Mouse (Mus musculus) thymus, adult 2 months (tissue): ENCODE data around the gene Gm21988.

Experiments used
- CTCF ChIP-seq: fragments of 200-500 bp; IDR thresholded peaks from 2 replicates; pipeline ENCODE4 v1.5.1; 2012; ENCODE audit warnings: mild to moderate bottlenecking, control low read depth, low read length, moderate library complexity, borderline replicate concordance; ENCODE audit not compliant: control insufficient read depth, poor library complexity, insufficient read depth; ENCODE audit errors: extremely low read depth
- POLR2A ChIP-seq: fragments of 200-500 bp; IDR thresholded peaks from 2 replicates; pipeline ENCODE4 v1.6.1; 2012; ENCODE audit warnings: mild to moderate bottlenecking, low read length, control low read depth, moderate library complexity; ENCODE audit not compliant: control insufficient read depth, poor library complexity, insufficient read depth; ENCODE audit errors: extremely low read depth

DNA sequence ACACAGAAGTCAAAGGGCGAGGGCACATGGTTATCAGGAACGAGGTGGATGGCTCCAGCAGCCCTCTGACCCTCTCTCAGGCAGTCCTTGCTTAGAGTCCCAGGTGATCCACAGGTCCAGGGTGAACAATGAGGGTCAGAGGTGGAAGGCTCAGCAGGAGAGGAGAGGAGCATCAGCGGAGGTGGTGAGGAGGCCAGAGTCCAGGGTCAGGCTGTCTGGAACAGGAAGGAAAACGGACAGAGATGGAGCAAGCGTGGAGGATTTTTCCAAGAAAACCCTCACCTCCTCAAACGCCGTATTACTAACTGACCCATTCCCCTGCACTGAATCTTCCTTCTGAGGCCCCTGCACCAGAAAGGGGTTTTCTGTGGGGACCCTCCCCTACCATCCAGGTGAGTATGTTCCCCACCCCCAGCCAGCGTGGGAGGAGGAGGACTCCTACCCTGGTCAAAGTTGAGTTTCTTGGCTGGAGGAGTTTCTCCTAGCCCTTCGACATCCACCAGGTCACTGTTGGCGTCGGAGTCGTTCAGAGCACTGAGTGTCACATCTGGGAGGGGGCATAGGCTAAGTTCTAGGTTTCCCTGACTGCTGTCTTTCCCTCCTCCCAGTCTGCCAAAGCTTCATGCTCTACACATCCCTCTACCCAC is 4.3 kb downstream of the Gm21988 start:
- TF ChIP-seq CTCF (no peak), POLR2A (no peak)
